Mouse (Mus musculus) MEL (cell line): ENCODE measurements around the gene Tmco5.

Experiments
- CTCF ChIP-seq, 3 experiments: IDR thresholded peaks in 2 of 3; conservative IDR thresholded peaks in 1 of 3; 2 replicates each; pipeline ENCODE4 v1.5.1; 2011 to 2012; ENCODE audit warnings: low read length in 3 of 3, low read depth in 2 of 3, mild to moderate bottlenecking in 2 of 3, improper control_type of control experiment in 1 of 3, inconsistent platforms in 1 of 3, mixed read lengths in 1 of 3, moderate library complexity in 1 of 3; ENCODE audit not compliant: control insufficient read depth in 1 of 3, insufficient read depth in 1 of 3, poor library complexity in 1 of 3, severe bottlenecking in 1 of 3
- EP300 ChIP-seq, 2 experiments: IDR thresholded peaks; 2 replicates each; pipeline ENCODE4 v1.6.1; 2011; ENCODE audit warnings: improper control_type of control experiment in 2 of 2, low read length in 2 of 2, low read depth in 1 of 2, mild to moderate bottlenecking in 1 of 2
- MAX ChIP-seq: IDR thresholded peaks from 2 replicates; pipeline ENCODE4 v1.6.1; 2011; ENCODE audit warnings: low read length, improper control_type of control experiment
- MXI1 ChIP-seq: IDR thresholded peaks from 2 replicates; pipeline ENCODE4 v1.6.1; 2011; ENCODE audit warnings: mild to moderate bottlenecking, low read depth, low read length, improper control_type of control experiment
- POLR2A ChIP-seq, 2 experiments: IDR thresholded peaks; 2 replicates each; pipeline ENCODE4 v1.6.1; 2011 to 2012; ENCODE audit warnings: low read length in 2 of 2, mild to moderate bottlenecking in 2 of 2, control low read depth in 1 of 2, improper control_type of control experiment in 1 of 2, low read depth in 1 of 2, moderate library complexity in 1 of 2; ENCODE audit not compliant: control insufficient read depth in 1 of 2, insufficient read depth in 1 of 2, poor library complexity in 1 of 2
- TAL1 ChIP-seq: IDR thresholded peaks from 2 replicates; pipeline ENCODE4 v1.6.1; 2012; ENCODE audit warnings: mild to moderate bottlenecking, inconsistent platforms, low read length, moderate library complexity, mixed read lengths
- USF2 ChIP-seq, 2 experiments: IDR thresholded peaks; 2 replicates each; pipeline ENCODE4 v1.6.1; 2011 to 2012; ENCODE audit warnings: improper control_type of control experiment in 2 of 2, low read length in 2 of 2, borderline replicate concordance in 1 of 2, inconsistent platforms in 1 of 2, low read depth in 1 of 2, mild to moderate bottlenecking in 1 of 2; ENCODE audit not compliant: insufficient read depth in 1 of 2

- TF ChIP-seq POLR2A (IDR thresholded peaks at IDR 0.05; ENCODE audit: control insufficient read depth in 1 of 2, insufficient read depth in 1 of 2, low read depth in 1 of 2, low read length in 2 of 2, poor library complexity in 1 of 2): no peak
- no peak for TF ChIP-seq MAX
- no peak for TF ChIP-seq CTCF (IDR thresholded peaks at IDR 0.05 in 2 of 3, conservative IDR thresholded peaks at IDR 0.05 in 1 of 3; ENCODE audit: control insufficient read depth in 1 of 3, insufficient read depth in 1 of 3, low read depth in 2 of 3, low read length in 3 of 3, poor library complexity in 1 of 3, severe bottlenecking in 1 of 3)
- TF ChIP-seq USF2 (IDR thresholded peaks at IDR 0.05; ENCODE audit: borderline replicate concordance in 1 of 2, insufficient read depth in 1 of 2, low read depth in 1 of 2, low read length in 2 of 2): no peak
- no peak for TF ChIP-seq TAL1
- TF ChIP-seq MXI1: no peak
- TF ChIP-seq EP300 (IDR thresholded peaks at IDR 0.05; ENCODE audit: low read depth in 1 of 2, low read length in 2 of 2): no peak
These were observed 58.7 kb downstream of the Tmco5 start for GRCm38 (mm10) chr2:116937166-116937565.
